ENCODE assay signal across 17 mouse cellular contexts in the genomic region with DNA sequence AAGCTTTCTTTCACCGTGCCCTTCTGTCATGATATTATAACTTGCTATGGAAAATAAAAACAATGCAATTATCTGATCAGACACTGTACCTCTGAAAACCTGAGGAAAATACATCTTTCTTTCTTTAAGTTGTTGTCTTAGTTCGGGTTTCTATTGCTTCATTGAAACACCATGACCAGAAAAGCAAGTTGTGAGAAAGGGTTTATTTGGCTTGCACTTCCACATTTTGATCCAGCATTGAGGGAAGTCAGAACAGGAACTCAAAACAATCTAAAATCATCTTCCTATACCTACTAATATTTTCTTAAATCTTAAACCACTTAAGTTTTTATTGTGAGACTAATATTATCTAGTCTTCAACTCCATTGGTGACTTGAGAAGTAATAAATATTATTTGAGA.
"Had no signal": no experiment of that assay in that cellular context is flagged by ENCODE, and none has a peak within 500 bp of the region (broad histone marks: within the 10 kb centered on the region; RNA-seq: fewer than 3 reads in every experiment).

No protein-coding gene starts in this region.

- H3K27me3 ChIP-seq: liver, embryonic 13.5 days; liver, embryonic 15.5 days; midbrain, embryonic 12.5 days; neural tube, embryonic 13.5 days; neural tube, embryonic 15.5 days had no signal

- H3K27ac ChIP-seq: liver, embryonic 13.5 days; liver, embryonic 15.5 days; midbrain, embryonic 10.5 days; midbrain, embryonic 12.5 days; neural tube, embryonic 13.5 days; neural tube, embryonic 15.5 days had no signal

- H3K4me2 ChIP-seq: liver, embryonic 13.5 days; liver, embryonic 15.5 days; lung, embryonic 14.5 days; midbrain, embryonic 12.5 days; neural tube, embryonic 13.5 days; neural tube, embryonic 15.5 days had no signal

- DNase-seq: liver, embryonic 13.5 days; lung, adult 18-20 months; lung, embryonic 14.5 days; lung, postnatal 10 days; lung, postnatal 4 days; midbrain, embryonic 14.5 days; right cerebral cortex, postnatal 14 days; thymus, adult 18-20 months; thymus, postnatal 14 days; thymus, postnatal 36 days had no signal

- H3K4me3 ChIP-seq: liver, embryonic 13.5 days; liver, embryonic 15.5 days; midbrain, embryonic 10.5 days; midbrain, embryonic 12.5 days; myocyte; neural tube, embryonic 13.5 days; neural tube, embryonic 15.5 days had no signal

- H3K4me1 ChIP-seq: liver, embryonic 13.5 days; liver, embryonic 15.5 days; midbrain, embryonic 12.5 days; neural tube, embryonic 15.5 days had no signal

- H3K9me3 ChIP-seq: liver, embryonic 13.5 days; liver, embryonic 15.5 days; midbrain, embryonic 10.5 days; midbrain, embryonic 12.5 days; neural tube, embryonic 13.5 days; neural tube, embryonic 15.5 days had no signal

- ATAC-seq: midbrain, embryonic 16.5 days had no signal

- H3K36me3 ChIP-seq: liver, embryonic 13.5 days; liver, embryonic 15.5 days; midbrain, embryonic 10.5 days; midbrain, embryonic 12.5 days; neural tube, embryonic 13.5 days; neural tube, embryonic 15.5 days had no signal

- H3K9ac ChIP-seq: liver, embryonic 13.5 days; liver, embryonic 15.5 days; lung, embryonic 14.5 days; midbrain, embryonic 12.5 days; neural tube, embryonic 13.5 days; neural tube, embryonic 15.5 days had no signal
